Mouse (Mus musculus): ENCODE measurements around the gene Lrr1.

DNA sequence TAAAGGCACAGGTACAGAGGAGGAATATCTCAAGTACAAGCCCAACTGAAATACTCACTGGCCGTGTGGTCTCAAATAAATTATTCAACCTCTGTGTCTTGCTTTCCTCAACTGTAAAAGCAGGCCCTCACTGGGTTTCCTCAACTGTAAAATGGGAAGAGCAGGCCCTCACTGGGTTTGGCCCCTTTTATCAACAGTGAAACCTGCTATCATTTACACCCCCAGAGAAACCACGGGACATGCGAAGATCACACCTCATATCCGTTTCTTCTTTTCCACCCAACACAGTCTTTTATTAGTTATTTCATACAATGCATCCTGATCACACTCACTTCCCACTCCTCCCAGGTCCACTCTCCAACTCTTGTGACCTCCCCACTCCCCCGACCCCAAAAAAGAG, 43.5 kb upstream of the Lrr1 start:
- TF ChIP-seq CTCF (IDR thresholded peaks at IDR 0.05; ENCODE audit: borderline replicate concordance, insufficient read depth, low read length) = no peak
- no peak for TF ChIP-seq POLR2A (IDR thresholded peaks at IDR 0.05; ENCODE audit: low read depth, low read length)
